Mouse (Mus musculus): ENCODE measurements around the gene Snap29. TPM values are rescaled to one million over a fixed set of nuclear protein-coding genes. Genes with fewer than 3 reads are reported as not detected.

The Snap29 gene
- 60.0 to 64.2 TPM (median 62.2 TPM) in 4 replicates for total RNA-seq (2023)

DNA sequence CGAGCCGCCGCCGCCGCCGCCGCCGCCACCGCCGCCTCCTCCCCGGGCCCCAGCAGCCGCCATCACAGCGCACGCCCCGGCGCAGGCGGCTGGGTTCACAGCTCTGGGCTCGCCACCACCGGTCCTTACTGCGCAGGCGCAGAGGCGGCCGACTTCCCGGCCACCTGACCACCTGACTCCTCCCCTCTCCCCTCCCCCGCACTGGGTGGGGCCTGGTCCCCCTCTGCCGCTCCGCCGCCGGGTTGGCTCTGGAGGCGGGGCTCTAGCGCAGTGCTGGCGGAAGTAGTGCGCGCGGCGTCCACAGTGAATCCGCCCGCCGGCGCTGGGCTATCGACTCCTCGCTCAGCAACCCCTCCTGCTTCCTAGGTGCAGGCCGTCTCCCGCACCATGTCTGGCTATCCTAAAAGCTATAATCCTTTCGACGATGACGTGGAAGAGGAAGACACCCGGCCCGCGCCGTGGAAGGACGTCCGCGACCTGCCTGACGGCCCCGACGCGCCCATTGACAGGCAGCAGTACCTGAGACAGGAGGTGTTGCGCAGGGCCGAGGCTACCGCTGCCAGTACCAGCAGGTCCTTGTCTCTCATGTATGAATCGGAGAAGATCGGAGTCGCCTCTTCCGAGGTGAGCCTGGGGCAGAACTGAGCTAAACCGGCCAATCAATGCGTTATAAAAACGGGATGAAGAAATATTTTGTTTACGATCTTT, at the start of gene Snap29, which contains the start of gene Pi4ka:
Gene Snap29, plus strand, starts transcription at position 251 of the 708 bp plus-strand sequence.
Gene Pi4ka, minus strand, starts transcription at position 579 of the 708 bp plus-strand sequence.

DNA sequence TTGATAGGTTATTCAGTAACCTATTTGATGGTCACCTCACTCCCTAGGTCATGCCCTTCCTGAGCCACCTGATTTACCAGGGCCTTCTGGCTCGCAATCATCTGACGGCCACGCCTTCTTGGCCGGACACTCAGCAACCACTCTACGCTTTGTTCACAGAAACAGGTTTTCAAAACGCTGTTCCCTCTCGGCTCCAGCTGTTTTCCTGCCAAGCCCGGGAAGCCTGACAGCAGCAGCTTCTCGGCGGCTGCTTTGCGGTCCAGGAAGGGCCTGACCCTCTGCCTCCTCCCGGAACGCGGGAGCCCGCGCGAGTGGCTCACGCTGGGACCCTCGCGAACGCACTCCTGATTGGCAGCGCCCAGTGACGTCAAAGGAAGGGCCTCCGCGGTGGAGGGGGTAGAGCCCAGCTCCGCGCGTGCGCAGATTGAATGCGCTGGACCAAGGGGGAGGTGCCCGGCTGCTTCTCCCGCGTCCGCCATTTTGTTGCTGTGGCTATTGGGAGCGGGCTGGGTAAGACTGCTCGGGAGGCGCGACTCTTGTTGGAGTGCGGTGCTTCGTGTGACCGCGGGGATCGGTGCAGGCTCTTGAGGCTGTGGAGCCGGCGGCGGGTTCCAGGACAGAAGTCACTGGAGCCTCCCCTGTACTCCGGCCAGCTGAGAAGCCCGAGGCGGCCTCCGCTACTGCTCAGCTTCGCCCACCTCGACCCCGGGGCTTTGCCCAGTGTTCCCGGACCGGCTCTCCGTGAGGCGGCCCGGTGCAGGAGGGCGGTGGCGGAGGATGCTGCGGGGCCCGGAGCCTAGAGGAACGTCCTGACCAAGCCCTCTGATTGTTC, 46.0 kb downstream of the Snap29 start, which contains the start of gene Crkl:
Gene Crkl, plus strand, starts transcription at position 447 of the 832 bp plus-strand sequence.

Other genes with a start within 250 kb of the Snap29 start
- gene Ube2l3, start 203.3 kb upstream of the Snap29 start, total RNA-seq (2023) = 101 to 116 TPM (median 107 TPM) in 4 replicates
- 0.09 to 0.20 TPM (median 0.09 TPM) in 4 replicates for gene Rimbp3, start 197.4 kb upstream of the Snap29 start, total RNA-seq (2023)
- 3.7 to 5.1 TPM (median 4.5 TPM) in 4 replicates for gene Hic2, start 172.4 kb upstream of the Snap29 start, total RNA-seq (2023)
- gene Tmem191c, start 129.9 kb upstream of the Snap29 start, total RNA-seq (2023) = 9.1 to 15.8 TPM (median 14.3 TPM) in 4 replicates
- 0.27 TPM in 1 of 4 replicates, not detected in the others for gene Serpind1, start 74.6 kb upstream of the Snap29 start, total RNA-seq (2023)
- 121 to 147 TPM (median 138 TPM) in 4 replicates for gene Pi4ka, start 328 bp downstream of the Snap29 start, total RNA-seq (2023)
- gene Crkl, start 46.0 kb downstream of the Snap29 start, total RNA-seq (2023) = 47.4 to 55.6 TPM (median 52.0 TPM) in 4 replicates
- not detected in 4 replicates for gene Aifm3, start 83.6 kb downstream of the Snap29 start, total RNA-seq (2023)
- gene Lztr1, start 102.7 kb downstream of the Snap29 start, total RNA-seq (2023) = 47.7 to 57.0 TPM (median 53.3 TPM) in 4 replicates
- gene Thap7, start 125.2 kb downstream of the Snap29 start, total RNA-seq (2023) = 25.2 to 39.4 TPM (median 32.4 TPM) in 4 replicates
- gene Lrrc74b, start 155.3 kb downstream of the Snap29 start, total RNA-seq (2023) = 0.31 TPM in 1 of 4 replicates, not detected in the others
- not detected in 4 replicates for gene P2rx6, start 155.9 kb downstream of the Snap29 start, total RNA-seq (2023)
- not detected in 4 replicates for gene Slc7a4, start 177.2 kb downstream of the Snap29 start, total RNA-seq (2023)
- 45.7 to 50.9 TPM (median 48.8 TPM) in 4 replicates for gene Smpd4, start 213.4 kb downstream of the Snap29 start, total RNA-seq (2023)
- not detected in 4 replicates for gene Ccdc74a, start 240.5 kb downstream of the Snap29 start, total RNA-seq (2023)